Mouse (Mus musculus): ENCODE data around the gene E330017A01Rik.

Gene E330017A01Rik

DNA sequence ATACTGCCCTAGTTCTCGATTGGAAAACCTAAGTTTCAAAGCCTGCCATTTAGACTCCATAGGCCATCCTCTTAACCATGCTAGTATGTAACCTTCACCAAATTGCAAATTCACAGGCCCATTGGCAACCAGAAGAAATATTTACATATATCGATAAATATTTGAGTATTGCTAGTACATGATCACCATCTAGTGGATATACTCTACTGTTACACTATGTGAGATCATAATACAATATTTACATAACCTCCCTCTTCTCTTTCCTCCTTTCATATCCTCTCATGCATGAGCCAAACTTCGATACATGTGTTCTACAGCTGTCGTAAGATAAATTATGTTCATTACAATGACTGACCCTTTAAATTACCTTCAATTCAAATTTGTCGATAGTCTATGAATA is 24.5 kb upstream of the E330017A01Rik start:
- no peak for DNase-seq (ENCODE audit: low read depth, low spot score)

DNA sequence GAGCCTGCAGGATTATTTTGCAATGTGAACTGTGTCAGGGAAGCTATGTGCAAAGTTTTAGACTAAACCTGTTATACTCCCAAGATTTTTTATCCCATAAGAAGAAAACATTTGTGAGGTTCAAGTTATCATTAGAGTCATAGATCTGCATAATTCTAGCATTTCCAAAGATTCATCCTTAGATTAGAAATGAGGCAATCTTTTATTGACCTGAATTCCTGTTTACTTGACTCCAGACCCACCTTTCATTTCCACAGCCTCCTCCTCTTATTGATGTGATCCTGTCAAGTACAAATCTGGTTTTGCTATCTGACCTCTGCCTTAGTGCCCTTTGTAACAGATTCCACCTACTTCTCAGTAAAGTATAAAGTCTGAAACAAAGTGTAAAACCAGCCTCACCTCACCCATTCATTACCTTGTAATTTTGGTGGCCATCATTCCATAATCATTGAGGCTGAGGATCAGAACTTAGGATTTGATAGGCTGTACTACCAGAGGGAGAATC is 23.8 kb upstream of the E330017A01Rik start:
- DNase-seq (ENCODE audit: low read depth, low spot score) = no peak

DNA sequence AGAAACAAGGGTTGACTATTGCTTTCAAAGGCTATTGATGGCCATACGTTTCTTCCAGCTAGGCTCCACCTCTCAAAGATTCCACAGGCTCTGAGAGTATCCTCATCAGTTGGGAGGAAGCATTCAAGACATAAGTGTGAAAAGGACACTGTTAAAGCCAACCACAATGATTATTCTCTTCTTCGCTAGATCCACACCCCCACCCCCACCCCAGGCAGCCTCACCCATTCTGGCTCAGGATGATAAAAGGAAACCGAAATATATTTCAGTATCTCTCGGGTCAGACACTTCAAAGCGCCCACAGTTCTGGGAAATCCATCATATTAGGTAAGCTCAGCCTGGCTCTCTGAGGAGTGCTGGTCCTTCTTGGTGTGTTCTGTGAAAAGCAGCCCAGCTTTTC is 23.3 kb upstream of the E330017A01Rik start:
- DNase-seq (ENCODE audit: low read depth, low spot score) = no peak

DNA sequence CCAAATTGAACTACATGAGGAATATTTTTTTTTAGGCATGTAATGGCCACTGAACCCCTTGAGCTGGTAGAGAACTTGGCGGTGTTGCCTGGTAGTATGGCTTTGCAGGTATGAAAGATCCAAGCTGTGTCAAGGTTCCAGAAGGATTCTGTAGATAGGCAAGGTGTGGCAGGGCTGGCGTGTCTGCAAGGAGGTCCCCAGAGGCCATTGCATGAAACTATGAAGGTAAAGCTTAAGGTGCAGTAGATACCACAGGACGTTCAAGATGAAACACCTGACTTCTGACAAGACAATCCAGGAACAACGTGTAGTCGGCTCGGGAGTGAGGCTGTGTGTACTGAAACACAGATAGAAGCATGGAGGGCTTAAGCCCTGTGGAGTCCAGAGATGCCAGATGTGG is 20.1 kb upstream of the E330017A01Rik start:
- DNase-seq (ENCODE audit: low read depth, low spot score) = no peak

DNA sequence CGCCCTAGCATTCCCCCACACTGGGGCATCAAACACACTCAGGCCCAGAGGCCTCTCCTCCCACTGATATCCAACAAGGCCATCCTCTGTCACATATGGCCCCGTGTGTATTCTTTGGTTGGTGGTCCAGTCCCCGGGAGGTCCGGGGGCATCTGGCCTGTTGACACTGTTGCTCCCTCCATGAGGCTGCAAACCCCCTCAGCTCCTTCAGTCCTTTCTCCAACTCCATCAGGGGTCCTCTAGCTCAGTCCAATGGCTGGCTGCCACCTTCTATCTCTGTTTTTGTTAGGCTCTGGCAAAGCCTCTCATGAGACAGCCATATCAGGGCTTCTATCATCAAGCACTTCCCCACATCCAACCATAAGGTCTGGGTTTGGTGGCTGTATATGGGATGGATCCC is 18.0 kb upstream of the E330017A01Rik start:
- DNase-seq (ENCODE audit: low read depth, low spot score) = no peak

DNA sequence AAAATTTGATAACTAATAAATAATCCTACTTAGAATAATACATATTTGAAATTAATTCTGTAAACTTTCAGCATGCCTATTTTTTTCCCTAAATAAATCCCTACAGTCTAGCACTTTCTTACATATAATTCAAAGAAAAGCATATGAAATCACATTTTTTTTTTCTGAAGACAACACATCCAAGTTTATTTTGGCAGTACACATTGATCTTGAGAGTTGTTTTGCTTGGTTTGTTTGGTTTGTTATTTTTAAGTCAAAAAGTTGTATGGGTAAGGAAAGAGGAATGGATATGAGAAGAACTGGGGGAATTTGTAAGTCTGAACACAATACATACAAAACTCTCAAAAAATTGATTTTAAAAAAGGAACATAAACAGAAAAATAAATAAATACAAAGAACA is 17.2 kb upstream of the E330017A01Rik start:
- DNase-seq (ENCODE audit: low read depth, low spot score) = no peak

DNA sequence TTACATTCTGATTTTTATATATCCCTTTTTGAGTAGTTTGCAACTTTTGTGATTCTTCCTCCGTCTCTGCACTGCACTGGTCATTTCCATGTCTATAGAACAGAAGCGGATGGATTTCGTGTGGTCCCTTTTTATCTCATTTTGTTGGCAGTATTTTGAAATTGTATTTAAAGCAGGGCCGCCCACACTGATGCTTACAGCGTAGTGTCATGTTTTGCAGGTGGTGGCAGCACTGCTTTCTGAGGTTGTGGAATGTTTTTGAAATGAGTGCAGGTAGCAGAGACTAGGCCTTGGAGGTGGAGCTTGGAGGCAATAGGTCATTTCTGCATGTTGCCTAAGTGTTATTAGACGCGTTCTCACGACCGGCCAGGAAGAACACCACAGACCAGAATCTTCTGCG is 11.4 kb upstream of the E330017A01Rik start:
- no peak for DNase-seq (ENCODE audit: low read depth, low spot score)

DNA sequence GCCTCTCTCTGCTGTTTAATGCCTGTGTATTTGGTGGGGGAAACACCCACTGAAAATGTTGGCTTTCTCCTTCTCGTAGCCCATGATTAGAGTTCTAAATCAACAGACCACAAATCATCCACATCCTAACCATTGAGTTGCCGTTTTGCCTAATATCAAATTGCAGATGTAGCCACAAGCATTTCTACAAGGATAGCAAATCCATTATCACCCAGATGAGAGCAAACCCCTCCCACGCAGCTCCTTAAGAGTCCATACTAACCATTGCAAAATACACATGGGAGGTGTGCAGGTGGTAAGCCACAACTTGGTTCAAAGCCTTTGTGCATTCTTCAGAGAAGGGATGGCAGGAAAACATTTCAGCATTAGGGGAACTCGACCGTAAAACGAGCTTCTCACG is 523 bp downstream of the E330017A01Rik start:
- DNase-seq (ENCODE audit: low read depth, low spot score) = no peak

DNA sequence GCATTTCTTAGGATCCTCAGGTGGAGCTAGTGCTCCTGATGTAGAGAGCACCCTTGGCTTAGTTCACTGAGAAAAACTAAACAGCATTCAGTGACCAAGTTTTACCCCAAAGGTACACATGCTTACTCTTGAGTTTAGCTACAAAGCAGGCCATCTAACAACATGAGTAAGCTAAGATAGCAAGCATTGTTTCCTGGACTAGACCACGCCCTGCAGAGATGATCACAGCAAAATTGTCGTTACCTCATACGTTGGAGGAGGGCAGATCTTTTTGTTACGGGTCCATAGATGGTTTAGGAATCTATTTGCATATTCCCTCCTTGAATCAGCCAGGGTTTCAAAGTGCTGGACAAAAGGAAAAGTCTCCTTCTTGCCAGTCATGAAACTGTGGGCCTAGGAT is 1.1 kb downstream of the E330017A01Rik start:
- no peak for DNase-seq (ENCODE audit: low read depth, low spot score)

DNA sequence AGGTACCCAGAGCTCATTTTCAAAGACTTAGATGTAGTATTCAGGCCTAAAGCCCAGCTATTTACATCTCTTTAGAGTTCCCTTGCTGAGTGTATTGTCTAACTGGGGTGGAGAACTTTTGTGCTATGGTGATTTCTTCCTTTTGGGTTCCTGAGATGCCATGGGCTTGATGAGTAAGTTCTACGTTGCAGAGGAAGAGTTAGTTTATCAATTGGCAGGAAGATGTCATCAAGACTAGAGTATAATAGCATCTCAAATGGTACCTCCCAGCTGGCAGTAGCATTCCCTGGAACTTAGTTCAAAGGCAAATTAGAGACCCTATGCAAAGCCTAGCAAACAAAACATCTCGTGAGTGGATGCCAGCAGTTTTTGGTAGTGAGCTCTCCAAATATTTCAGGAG is 2.7 kb downstream of the E330017A01Rik start:
- peak; percentile 50 for DNase-seq (ENCODE audit: low read depth, low spot score)

DNA sequence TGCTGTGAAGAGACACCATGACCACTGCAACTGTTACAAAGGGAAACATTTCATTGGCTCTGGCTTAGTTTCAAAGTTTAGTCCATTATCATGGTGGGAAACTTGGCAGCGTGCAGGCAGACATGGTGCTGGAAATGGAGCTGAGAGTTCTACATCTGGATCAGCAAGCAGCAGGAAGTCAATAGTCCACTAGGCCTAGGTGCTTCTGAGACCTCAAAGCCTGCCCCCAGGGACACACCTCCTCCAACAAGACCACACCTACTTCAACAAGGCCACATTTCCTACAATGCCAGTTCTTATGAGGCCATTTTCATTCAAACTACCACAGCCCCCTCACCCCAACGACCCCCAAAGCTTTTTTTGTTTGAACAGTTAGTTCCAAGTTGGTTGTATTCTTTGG is 8.8 kb downstream of the E330017A01Rik start:
- peak; percentile 26 for DNase-seq (ENCODE audit: low read depth, low spot score)

DNA sequence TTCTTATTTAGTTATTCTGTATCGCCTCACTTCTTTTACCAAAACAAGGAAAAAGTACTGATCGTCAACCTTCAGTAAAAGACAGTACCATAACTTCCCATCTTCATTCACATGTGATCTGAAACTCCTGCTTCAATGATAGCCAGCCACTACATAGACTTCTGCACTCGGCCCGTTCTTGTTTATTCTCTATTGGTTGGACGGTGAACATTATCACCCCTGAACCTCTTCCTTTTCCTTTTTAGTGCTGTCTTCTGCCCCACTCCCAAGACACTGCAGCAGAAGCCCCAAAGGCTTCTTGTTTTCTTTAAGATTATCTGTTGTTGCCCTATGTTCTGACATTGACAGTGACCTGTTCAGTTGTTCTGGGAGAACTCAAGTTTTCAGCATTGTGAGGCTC is 9.6 kb downstream of the E330017A01Rik start:
- DNase-seq (ENCODE audit: low read depth, low spot score) = no peak

DNA sequence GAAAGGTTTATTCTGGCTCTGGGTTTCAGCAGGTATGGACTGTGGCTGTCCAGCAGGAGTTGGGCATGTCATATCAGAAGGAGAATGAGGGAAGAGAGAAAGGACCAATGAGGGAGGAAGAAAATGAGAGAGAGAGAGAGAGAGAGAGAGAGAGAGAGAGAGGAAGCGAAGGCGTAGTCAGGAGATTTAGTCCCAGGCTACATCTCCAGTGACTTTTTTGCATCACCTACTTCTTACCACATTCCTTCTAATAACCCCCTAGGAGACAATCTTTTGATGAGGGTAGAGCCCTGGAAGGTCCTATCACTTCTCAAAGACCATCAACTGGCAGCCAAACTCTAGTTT is 10.2 kb downstream of the E330017A01Rik start:
- no peak for DNase-seq (ENCODE audit: low read depth, low spot score)

DNA sequence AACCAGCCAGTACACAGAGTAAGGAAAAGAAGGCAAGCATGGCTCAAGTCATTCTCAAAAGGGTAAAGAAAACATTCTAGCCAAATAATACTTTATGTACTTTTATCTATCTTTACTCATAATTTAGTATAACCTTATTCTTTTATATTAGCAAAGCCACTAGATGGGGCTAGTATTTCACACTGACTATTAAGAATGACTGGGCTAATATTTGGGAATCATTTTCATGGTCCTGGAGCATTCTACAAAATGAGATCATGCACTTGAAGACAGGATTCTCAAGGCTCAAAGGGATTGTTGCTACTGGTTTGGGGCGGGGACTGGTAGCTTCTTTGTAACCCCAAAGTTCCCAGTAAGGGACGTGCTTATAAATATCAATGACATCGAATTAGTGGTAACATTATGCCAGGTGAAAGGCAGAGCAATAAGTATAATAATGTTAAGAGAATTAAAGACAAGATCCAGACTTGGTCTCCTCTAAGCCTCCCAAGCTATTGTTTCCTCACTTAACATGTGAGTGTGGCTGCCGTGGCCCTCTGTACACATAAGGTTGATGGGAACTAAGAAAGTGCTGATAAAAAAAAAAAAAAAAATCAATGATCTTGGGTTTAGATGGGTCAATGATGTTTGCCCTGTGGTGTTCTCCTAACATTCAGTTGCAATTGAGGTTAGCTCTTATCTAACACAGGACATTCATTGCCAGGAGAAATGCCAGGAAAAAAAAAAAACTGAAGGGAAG is 10.8 kb downstream of the E330017A01Rik start:
- DNase-seq (ENCODE audit: low read depth, low spot score) = no peak

DNA sequence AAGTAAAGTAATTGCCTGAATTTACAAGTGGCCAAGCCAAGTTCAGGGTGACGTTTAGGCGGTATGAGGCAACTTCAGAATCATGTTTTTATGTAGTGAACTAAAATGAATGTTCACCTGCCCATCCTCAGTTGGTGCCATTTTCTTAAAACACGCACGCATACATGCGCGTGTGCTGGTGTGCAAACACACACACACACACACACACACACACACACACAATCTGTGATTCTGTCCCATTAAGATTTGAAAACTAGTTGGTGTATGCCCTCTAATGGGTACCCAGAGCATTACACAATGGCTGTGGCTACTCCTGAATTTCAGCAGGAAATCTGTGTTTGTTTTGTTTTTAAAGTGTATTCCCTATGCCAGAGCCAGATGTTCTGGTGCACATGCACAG is 14.6 kb downstream of the E330017A01Rik start:
- DNase-seq (ENCODE audit: low read depth, low spot score) = peak; percentile 18

DNA sequence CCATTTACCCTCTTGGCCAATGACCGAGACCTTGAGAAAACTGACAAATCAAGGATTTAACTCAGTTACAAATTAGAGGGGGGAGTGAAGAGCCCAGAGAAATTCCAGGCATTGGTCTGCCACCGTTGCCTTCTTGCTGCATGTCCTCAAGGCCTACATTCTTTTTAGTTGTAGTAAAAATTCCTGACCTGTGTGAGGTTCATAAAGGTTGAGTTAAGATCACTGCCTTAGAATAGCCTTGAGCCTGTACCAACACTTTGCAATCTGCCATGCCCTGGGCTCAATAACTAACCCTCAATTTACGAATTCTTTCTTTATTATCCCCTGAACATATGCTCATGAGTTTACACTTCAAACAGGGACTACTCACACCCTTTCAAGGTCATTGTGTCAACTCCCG is 15.4 kb downstream of the E330017A01Rik start:
- no peak for DNase-seq (ENCODE audit: low read depth, low spot score)

DNA sequence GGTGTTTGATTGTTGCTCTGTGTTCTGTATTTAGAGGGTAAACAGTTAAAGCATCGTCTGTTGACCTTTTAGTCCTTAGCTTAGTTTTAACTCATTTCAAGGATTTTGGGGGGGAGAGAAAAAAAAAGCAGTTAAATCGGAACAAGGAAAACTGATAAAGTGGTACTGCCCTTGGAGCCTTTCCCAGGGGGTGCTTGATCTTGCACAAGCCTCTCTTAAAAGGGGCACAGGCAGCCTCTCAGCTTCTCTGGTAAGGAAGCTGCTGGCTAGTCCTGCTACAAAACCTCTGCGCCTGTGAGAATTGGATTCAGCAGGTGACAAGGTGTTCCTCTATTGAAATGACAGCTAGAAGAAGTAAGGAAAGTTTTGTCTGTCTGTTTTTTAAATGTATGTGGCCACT is 16.2 kb downstream of the E330017A01Rik start:
- no peak for DNase-seq (ENCODE audit: low read depth, low spot score)

DNA sequence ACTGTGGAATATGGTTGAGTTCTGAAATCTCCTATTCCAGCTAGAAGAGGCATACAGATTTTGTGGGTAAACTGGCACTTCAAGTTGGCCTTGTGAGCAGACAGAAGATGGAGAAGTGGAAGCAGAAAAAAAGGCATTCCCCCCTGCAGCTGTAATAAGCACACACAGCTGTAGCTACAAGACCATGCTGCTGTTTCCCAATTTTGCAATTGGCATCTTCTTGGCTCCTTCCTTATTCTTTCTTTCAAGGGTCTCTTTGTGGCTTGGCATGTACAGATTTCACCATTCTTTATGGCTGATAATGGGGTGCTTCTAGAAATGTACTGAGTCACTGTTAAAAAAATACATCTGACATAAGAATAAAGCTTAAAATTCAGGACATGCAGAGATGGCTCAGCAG is 21.2 kb downstream of the E330017A01Rik start:
- DNase-seq (ENCODE audit: low read depth, low spot score) = no peak

DNA sequence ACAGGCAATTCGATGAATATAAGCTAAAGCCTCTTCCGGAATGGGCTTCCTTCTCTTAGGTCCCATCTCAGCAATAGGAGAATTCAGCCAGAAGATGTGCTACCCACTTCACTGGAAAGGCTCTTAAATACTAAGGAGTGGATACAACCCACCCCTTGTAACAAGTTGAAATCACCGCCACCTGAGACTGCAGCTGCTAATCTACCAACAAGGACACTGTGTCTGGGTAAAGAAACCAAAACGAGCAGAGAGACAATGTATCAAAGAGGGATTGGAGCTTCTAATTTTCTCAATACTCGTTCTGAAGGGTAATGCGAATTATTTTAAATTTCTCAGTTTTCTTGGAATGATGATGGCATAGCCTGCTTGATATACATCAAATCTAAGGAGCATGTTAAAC is 21.7 kb downstream of the E330017A01Rik start, which contains the start of gene Gm813:
Gm813 (minus strand) TSS at position 101 of the 400 bp plus-strand sequence.
- DNase-seq (ENCODE audit: low read depth, low spot score) = no peak

DNA sequence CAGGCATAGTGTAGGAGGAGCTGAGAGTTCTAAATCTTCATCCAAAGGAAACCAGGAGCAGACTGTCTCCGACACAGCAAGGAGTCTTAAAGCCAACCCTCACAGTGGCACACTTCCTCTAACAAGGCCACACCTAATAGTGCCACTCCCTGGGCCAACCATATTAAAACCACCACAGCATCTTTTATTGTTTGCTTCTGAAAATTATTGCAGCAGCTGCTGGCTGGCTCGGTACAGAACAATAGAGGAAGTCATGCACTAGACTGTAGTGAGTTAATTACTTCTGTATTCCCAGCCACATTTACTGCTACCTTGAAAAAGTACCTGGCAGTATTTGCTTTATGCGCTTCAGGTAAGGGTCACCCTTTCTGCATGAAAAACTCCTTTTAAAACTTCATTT is 25.6 kb downstream of the E330017A01Rik start:
- DNase-seq (ENCODE audit: low read depth, low spot score) = no peak

DNA sequence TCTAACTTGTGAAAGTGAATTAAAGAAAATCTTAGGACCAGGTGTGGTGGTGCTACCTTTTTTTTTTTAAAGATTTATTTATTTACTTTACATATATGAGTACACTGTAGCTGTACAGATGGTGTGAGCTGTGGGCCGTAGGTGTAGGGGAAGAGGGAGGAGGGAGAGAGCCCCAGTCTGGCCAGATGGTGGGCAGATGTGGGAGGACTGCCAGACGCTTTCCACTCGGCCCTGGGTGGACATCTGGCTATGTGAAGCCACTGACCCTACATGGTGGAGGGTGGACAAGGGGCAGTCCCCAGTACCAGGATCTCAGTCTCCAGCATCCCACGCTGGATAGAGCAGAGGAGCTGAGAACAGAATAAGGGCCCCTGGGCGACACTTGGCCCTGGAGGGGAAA is 31.4 kb downstream of the E330017A01Rik start:
- no peak for DNase-seq (ENCODE audit: low read depth, low spot score)

DNA sequence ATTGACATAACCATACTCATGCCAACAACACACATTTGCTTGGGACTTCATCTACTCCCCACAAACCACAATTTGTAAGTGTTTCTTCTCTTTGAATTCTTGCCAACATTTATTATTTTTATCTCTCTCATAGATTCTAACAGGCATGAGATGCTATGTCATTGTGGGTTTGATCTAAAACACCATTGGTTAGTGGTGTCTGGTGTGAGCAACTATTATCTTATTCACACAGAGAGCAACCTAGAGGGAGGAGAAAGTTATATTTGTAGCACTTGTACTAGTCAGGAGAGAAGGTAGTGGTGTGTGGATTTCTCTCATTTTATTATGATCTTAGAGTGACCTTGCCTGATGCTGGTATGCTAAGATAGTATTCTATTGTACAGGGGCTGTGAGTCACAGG is 33.9 kb downstream of the E330017A01Rik start:
- no peak for DNase-seq (ENCODE audit: low read depth, low spot score)

DNA sequence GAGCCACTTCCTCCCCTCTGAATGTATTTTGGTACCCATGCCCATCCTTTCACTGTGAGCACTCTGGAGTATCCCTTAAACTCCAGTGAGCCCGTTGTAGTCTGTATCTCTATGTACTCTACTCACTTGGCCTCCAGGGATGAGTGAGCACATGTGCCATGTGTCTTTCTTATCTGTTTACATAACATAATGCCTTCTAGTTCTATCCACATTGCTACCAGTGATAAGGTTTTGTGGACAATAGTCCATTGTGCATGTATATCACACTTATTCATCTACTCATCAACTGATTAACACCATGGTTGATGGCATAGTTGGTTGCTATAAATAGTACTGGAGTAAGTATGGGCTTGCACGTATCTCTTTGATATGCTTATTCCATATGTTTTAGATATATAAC is 34.7 kb downstream of the E330017A01Rik start:
- no peak for DNase-seq (ENCODE audit: low read depth, low spot score)

DNA sequence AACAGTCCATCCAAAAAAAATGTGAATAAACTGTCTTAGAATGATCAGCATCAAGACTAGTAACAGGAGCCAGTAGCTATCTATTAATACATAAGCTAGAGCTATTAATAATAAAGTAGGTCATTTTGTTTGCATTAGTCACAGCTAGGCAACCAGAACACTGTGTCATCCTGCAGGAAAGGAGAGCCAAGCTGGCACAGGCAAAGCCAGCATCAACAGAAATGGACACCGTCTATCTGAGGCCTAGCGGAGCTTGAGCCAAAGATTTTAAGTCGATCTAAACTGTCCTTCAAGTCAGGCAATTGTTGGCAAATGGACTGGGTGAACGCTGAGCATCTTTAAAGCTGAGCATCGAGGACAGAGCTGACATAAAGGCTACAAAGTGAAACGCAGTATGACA is 37.7 kb downstream of the E330017A01Rik start:
- DNase-seq (ENCODE audit: low read depth, low spot score) = no peak
